Mouse (Mus musculus) frontal cortex, postnatal 14 days (tissue): ENCODE data around the gene Itga10.
"Not testable (repeated sequence)": the region's sequence is repeated elsewhere in the genome, so short reads cannot be mapped to it uniquely, and the experiment has no call there.

Experiments
- DNase-seq, 2 experiments: peaks; one replicate each; pipeline ENCODE4 v3.0.0; 2022; ENCODE audit warnings: low spot score in 2 of 2

The Itga10 gene

GRCm38 (mm10) chr3:96680269-96680956, 35.0 kb downstream of the Itga10 start:
- no peak for DNase-seq

- DNase-seq, result no peak
Observed at GRCm38 (mm10) chr3:96683496-96683895, 38.1 kb downstream of the Itga10 start.

- DNase-seq, result no peak
Observed at GRCm38 (mm10) chr3:96684151-96684821, 38.9 kb downstream of the Itga10 start.

- DNase-seq, result no peak
Observed at GRCm38 (mm10) chr3:96684822-96685156, 39.4 kb downstream of the Itga10 start.

- DNase-seq, result not testable (repeated sequence)
Observed at GRCm38 (mm10) chr3:96686057-96686456, 40.7 kb downstream of the Itga10 start.

GRCm38 (mm10) chr3:96688854-96689253, 43.5 kb downstream of the Itga10 start:
- DNase-seq, result no peak

- no peak for DNase-seq
Observed at GRCm38 (mm10) chr3:96690298-96690697, 44.9 kb downstream of the Itga10 start.

GRCm38 (mm10) chr3:96692506-96692905, 47.1 kb downstream of the Itga10 start:
- DNase-seq, result no peak

GRCm38 (mm10) chr3:96693579-96693978, 48.2 kb downstream of the Itga10 start:
- DNase-seq, result no peak

GRCm38 (mm10) chr3:96696198-96696765, 50.9 kb downstream of the Itga10 start, which contains the start of gene Pias3:
TSS of gene Pias3 (plus strand) at chr3:96696384.
- DNase-seq, result peak in 1 of 2 experiments; percentile 53

- peak; percentile 59 to 66 for DNase-seq
Observed at GRCm38 (mm10) chr3:96696766-96697732, 51.7 kb downstream of the Itga10 start.

- DNase-seq, result no peak
Observed at GRCm38 (mm10) chr3:96698993-96699690, 53.8 kb downstream of the Itga10 start.

GRCm38 (mm10) chr3:96700376-96700775, 55.0 kb downstream of the Itga10 start:
- DNase-seq, result no peak

GRCm38 (mm10) chr3:96701003-96701402, 55.6 kb downstream of the Itga10 start:
- DNase-seq, result no peak

GRCm38 (mm10) chr3:96704778-96705177, 59.4 kb downstream of the Itga10 start:
- no peak for DNase-seq

GRCm38 (mm10) chr3:96706217-96706616, 60.8 kb downstream of the Itga10 start:
- DNase-seq, result no peak

- no peak for DNase-seq
Observed at GRCm38 (mm10) chr3:96706984-96707383, 61.6 kb downstream of the Itga10 start.

GRCm38 (mm10) chr3:96707903-96708683, 62.7 kb downstream of the Itga10 start, which contains the start of gene Nudt17:
TSS of gene Nudt17 (minus strand) at chr3:96708562.
- peak; percentile 46 to 64 for DNase-seq

GRCm38 (mm10) chr3:96708684-96709064, 63.3 kb downstream of the Itga10 start:
- no peak for DNase-seq
